Mouse (Mus musculus) adrenal gland, adult (tissue): ENCODE results near the gene Vps26c.

Source experiments
- DNase-seq, 2 experiments: peaks; one replicate each; pipeline ENCODE4 v3.0.0; 2022 to 2023; ENCODE audit warnings: low spot score in 1 of 2; ENCODE audit not compliant: inconsistent age in 2 of 2

Vps26c gene

DNA sequence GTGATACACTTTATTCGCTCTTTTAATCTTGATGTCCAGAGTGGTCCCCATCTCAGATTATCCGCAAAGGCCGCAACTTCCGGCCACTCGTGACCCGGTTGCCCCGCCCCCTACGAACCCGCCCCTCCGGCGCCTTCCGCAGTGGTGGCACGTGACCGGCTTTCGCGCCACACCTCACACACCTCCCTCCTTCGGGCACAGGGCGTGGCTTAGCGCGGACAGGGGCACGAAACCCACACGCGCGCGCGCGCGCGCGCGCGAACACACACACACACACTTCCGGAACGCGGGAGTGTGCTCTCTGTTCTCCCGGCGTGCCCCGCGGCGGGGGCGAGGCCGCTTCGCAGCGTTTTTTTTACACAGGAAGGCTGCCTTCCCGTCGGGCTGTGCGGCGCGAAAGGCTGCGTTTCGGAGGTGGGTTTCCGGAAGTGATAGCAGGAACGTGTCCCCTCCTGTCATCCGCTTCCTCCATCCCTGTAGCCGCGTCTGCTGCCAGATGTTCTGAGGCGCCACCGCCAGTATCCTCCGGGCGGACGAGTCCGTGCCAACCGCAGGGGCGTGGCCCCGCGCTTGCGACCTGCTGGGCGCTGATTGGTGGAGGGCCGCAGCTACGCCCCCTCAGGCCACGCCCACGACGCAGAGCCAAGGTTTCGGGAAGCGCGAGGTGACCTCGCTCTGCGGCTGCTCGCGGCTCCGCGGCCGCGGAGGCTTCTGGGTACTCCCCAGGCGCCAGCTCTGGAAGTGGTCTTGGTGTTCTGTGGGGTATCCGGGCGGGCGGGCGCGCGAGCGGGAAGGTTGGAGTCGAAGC, at the start of gene Vps26c:
Gene Vps26c, minus strand, starts transcription at position 487 of the 808 bp plus-strand sequence.
- DNase-seq = peak; percentile 99

DNA sequence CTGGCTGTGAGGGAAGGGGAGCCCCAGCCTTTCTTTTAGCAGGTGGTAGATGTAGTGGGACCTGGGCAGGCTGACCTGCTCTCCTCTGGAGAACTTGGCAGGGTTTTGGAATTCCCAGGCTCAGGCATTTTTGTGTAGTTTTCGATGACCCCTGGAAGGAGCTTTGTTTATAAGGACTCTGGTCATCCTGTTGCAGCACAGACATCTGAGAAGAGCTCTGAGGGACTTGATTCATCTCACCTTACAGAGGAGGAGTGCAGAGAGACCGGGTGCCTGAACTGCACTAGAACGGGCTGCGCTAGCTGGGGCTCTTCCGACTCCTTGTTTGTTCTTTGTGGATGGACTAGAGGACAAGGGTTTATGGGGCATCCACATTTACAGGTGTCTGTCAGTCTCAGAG, 49.1 kb upstream of the Vps26c start:
- DNase-seq = no peak

DNA sequence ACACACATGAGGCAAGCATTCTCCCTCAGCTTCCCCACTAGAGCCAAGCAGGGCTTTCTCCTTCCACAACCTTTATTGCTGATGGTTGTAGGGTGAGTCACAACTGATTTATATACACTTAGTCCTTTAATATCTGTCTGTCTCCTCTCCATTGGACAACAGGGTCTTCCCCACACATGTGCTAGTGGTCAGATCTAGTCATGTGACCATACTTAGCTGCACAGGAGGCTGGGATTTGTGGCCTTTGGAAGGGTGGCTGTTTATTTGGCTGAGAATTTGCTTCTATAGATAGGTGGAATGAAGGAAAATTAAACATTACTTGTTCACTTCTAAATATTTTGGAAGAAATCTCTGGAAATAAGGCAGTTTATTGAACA, 48.1 kb upstream of the Vps26c start:
- no peak for DNase-seq

DNA sequence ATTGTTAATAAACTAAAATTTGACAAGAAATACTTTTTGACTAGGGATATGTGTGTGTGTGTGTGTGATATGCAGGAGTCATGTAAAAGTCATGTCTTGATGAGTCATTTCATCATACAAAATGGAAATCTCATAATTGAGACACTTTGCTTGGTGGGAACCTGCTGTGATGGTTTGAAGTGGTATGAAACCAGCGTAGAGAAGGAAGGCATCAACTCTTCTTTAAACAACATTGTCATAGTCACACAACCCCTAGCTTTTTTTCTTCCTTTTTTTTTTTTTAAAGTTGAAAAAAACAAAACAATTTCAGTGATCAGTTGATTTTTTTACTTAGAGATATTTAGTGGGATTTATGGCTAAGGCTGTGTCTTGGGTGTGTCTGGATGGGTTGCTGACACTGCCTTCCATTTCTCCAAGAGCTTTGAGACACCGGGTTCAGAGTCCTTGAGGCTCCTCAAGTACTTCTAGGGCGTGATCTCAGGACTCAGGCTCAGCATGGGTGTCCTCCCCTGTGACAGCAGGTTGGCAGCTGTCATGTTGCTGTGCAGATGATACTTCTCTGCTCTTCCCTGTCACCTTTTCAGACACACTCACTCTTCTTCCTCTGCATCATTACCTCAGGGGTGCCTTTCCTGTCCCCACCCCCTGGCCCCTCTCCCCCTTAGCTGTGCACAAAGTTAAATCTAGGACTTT, 47.5 kb upstream of the Vps26c start:
- DNase-seq = no peak

DNA sequence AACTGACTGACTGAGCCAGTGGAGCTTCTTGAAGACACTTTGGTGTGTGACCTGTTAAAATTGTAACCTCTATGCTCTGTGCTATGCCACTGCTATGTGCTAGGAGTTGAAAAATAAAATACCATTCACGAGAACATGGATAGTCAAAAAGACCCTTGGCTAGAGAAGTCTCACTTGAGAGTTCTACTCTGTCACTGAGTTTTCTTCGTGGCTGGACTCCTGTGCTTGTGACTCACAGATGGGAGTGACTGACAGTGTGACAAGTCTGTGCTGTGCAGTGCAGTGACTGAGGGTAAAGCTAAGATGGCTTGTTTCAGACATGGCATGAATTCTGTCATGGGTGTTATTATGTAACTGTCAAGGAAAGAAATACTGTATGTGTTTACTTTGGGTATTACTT, 45.8 kb upstream of the Vps26c start:
- peak in 1 of 2 experiments; percentile 69 for DNase-seq

DNA sequence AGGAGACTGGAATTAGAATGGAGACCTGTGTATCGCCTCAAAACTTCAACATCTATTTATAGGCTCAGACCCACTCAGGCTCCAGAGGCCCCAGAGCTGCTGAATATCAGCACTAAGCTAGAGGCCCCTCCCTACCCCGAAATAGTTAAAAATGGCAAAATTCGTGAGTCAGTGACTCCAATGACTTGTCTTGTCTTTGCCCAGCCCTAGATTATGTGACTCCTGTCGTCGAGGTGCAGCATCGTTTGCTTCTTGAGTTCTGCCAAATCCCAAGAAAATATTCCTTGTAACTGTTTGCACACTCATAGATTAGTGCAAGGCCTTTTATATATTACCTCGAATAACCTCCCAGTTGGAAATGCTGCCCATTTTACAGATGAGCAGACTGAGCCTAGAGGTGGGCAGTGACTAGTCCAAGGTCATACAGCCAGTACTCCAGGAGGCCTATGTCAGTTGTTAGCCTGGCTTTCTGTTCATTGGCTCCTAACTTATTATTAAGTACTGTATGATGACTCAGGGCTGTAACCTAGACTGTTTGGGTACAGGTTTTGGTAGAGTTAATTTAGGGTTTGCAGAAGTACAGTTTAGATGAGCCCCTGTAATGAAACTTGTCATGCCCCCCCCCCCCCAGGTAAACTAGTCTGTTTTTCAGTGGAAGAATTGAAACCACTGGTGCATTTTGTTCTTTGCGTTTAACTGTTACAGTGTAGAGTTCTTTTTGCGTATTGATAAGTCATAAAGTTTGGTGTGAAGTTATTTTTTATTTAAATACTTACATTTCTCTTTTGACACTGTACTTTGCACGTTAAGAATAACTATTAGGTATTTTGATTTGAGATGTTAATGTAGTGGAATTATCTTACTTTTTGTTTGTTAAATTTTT, 44.7 kb upstream of the Vps26c start:
- DNase-seq = no peak

DNA sequence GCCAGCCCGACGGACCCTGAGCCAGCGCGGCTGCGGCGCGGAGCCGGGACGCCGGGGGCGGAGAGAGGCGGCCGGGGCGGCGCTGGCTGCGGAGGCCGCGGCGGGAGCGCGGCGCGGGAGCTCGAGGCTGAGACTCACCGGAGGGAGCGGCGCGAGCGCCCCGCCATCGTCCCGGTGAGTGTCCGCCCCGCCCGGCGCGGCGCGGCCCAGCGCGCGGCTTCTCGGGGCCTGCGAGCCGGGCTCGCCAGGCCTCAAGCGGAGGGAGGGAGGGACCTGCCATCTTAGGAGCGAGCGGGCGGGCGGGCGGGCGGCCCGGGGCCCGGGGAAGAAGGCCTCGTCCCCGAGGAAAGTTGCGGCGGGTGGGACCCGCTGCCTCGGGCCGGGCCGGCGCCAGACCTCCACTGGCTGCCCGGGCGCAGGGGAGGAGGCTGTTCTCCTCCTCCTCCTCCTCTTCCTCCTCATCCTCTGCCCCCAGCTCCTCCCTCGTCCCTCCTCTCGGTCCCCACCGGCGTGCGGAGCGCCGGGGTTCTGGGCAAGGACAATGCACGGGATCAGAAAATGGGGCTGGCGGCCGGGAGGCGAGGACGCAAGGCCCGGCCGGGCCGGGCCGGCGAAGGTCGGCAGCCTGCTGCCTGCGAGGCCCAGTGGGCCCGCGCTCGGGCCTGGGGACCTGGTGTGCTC, 43.9 kb upstream of the Vps26c start:
- peak; percentile 85 to 93 for DNase-seq

DNA sequence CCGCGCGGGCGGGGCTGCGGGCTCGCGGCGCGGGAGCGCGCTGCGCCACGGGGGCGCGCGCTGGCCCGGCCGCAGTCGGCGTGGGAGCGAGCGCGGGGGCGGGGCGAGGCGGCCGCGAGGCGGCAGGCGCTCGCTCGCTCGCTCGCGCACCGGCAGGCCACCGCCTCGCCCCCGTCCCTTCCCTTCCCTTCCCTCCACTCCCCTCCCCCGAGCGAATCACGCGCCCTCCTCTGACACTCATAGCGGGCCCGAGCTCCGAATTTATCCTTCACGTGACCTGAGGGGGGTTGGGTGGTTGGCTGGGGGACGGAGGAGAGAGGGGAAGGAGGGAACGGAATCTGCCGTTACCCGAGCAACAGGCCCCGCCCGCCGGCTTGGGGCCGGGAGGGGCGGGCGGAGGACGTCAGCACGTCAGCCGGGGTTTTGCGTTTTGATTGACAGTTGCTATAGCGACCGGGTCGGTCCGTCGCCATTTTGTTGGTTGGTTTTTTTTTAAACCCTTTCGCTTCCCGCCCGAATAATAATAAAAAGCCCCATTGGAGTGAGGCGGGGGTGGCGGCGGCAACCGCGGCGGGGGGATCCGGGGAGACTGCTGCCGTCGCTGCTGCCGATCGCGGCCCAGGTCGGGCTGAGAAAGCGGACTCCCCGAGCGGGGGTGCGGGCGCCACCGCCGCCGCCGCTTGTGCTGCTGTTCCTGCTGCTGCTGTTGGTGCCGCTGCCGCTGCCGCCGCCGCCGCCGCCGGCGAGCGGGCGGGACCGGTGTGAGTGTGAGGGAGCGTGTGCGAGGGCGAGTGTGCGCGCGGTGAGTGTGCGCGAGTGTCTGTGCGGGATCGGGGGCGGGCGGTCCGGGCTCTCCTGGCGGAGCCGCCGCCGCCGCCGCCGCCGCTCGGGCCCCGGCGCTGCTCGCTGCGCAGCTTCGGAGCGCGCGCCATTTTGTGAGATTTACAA, 42.9 kb upstream of the Vps26c start, which contains the start of gene Dyrk1a:
Gene Dyrk1a, plus strand, starts transcription at position 782 of the 948 bp plus-strand sequence.
- DNase-seq = peak; percentile 99 to 100

DNA sequence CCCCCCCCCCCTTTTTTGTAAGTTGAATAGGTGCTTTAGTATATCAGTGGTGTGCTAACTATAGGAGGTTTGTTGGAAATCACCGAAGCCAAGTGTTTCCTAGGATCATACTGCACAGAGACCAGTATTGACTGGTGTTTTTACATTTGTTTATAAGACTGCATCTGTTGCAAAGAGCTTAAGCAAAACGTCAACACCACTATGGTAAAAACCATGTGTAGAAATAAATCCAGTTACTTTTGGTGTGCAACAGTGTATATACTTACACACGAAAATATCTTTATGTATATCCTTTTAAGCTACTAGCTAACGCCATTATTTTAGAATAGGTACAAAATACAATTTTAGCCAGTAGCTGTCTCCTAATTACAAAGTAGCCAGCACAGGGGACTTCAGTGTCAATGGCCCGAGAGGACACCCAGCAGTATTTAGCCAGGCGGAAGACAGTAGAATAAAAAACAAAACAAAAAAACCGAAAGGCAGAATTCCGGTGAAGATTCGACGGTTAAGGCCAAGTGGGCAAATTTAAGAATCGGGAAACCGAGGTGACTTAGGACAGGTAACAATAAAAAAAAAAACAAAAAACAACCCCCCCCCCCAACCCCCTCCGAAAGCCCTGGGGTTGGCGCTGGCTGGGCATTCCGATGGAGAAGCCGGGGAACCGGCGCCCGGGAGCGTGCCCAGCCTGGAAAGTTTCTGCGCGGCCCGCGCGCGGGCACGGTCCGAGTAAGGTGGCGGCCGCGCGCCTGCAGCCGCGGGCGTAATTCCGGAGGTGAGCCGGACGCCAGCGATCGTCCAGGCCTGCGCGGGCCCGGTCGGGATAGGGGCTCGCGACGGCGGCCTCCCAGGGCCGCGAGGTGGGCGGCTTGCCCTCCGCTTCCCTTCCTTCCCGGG, 42.0 kb upstream of the Vps26c start:
- DNase-seq = peak in 1 of 2 experiments; percentile 95

DNA sequence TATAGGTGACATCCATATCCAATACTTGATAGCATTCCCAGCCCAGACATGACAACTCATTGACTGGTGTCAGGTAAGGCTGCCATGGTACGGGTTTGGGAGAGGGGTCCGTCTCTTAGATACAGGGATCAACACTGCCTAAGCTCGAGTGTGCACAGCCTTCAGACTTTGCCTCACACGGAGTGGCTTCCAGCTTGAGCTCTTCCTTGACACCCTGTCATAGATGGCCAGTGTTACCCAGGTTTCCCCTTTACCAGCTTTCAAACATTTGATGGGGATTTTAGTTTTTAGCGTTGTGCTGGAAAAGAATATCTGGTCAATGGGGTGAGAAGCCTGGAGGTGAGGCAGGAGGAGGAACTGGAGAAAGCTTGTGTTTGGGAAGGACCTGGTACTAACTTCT, 41.1 kb upstream of the Vps26c start:
- no peak for DNase-seq

DNA sequence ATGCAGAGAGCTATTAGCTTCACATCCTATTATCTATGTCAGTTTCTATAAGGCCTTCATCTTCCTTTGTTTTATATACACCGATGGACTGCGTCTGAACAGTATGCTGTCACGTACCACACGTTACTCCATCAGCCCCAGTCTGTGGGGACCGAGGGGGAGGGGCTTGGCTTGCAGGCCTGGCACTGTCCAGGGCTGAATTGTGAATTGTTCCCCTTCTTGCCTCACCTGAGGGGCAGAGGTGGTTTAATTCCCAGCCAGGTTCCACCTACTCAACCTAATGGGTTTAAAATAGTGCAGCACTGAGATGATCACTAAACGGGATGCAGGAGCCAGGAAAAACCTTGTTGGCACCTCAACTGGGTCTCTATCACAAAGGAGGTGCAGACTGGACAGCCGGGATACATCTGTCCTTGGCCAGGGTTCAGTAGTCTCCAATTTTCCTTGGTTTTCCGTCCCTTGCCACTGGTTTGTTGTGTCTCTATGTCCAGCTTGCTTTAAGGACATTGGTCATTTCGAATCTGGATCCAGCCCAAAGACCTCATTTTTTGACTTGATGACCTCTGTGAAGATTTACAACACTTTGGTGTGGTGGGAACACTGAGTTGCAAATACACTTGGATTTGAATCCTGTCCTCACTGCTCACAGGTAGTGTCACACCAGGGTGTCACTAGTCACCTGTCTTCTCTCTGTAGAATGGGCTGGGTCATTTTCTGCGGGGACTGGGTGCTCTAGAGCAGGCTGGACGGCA, 40.4 kb upstream of the Vps26c start:
- peak in 1 of 2 experiments; percentile 48 for DNase-seq

DNA sequence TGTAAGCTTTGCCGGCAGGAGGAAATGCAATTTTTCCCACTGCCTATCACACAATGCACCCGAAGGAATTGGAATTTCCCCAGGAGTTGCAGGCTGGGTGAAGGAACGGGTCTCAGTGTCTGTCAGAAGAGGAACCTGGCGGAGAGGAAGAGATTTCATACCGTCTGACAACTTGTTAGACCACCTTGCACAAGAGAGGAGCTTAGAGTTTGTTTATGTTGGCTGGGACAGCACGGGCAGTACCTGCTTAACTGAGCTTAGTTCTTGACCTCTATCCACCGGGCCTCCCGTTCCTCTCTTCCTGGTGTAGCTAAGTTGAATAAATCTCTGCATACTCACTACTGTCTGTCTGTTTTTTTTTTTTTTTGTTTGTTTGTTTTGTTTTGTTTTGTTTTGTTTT, 39.5 kb upstream of the Vps26c start:
- no peak for DNase-seq

DNA sequence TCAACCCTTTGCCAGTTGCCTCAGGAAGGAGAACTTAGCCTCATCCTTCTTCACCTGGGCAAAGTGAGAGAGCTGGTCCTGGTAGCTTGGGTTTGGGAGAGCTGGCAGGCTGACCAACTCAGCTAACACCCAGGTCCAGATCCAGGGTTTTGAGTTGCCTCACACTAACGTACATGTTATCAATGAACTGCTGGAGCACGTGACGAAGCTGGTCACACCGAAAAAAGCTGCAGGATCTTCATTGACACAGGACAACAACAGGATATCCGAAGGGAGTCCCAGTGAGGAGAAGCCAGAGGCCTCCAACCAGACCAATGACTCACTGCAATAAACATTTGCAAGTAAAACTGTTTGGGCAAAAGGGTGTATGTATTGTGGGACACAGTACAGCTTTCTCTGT, 34.0 kb upstream of the Vps26c start:
- DNase-seq = no peak

DNA sequence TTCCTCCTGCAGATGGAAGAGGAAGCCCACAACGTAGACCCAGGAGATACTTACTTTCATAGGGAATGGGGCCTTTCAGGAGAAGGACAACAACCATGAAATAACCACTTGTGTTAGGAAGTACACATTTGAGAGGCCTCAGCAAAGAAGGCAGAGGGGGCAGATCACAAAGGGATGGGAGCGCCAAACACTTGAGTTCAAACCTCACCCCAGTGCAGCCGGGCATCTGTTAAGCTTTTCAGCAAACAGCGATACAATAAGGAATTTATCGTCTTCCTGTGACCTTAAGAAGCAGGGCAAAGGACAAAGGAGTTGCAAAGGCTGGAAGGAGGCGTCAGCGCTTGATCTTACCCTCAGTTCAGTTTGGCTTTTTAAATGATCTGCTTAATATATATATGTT, 33.2 kb upstream of the Vps26c start:
- DNase-seq = no peak

DNA sequence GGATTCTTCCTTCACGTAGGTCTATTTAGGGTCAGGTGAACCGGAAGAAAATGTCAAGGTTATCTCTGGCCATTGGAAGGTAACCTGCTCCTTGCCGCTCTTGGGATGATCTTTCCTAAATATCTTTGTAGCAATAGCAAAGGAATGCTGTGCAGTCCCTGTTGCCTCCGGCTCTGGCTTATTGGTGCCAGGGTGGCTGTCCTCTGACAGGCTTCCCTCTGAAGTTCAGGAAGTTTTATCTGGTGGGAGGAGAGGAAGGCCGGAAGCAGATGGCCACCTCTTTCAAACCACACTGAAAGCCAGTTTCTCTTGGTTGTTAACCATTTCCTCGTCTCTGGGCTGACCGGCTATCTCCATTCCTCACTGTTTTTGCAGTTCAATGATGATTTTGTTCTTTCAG, 32.7 kb upstream of the Vps26c start:
- peak in 1 of 2 experiments; percentile 58 for DNase-seq

DNA sequence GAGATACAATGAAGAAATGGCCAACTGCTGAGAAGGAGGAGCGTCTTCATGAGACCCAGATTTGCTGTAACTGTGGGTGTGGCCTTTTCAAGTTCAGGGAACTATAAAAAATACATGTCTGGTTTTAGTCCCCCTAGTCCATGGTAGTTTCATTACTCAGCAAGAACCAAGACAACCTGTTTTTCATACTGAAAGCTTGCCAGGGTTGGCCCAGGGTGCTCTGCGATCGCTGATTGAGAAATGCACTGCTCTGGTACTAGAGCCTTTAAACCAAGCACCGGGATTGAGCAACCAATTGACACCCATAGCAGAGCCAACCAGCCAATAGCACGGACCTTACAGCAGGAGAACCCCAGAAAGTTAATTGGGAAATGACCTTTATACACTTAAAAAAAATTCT, 29.6 kb upstream of the Vps26c start:
- DNase-seq = peak in 1 of 2 experiments; percentile 64

DNA sequence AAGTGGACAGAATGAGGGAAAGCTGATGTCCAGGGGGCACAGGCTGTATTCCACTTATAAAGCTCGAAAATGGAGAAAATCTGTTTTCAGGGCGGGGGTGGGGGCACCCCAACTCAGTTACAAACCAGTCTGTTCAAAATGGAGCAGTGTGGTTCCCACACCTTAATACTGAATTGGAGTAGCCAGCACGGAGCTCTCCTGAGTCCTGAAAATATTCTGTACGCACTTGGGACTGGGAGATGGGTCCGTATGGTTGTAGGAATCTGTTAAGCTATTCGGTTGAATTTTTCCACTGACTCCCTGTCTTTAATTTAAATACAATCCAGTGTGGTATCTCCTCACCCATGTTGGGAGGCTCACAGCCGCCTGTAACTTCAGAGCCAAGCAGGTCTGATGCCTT, 28.7 kb upstream of the Vps26c start:
- DNase-seq = no peak

DNA sequence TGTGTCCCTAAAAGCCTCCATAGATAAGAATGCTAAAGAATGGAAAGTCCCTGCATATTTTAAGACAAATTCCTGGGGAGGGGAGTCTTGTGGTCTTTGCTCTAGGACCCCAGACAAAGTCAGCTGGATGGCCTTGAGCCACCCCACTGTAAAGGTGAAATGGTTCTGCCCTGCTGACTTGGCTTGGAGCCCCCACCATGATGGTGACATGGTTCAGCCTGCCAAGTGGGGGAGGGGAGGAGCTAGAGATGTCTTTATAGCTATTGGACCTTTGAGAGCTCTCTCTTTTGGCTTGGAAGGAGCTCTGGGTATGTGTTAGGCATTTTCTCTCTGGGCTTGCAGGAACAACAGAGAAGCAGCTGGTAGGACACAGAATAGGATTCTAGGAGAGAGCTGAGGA, 25.3 kb upstream of the Vps26c start:
- DNase-seq = peak in 1 of 2 experiments; percentile 36
